Mouse (Mus musculus) embryonic facial prominence, embryonic 12.5 days (tissue): ENCODE data around the gene Plaur. TPM values are rescaled to one million over a fixed set of nuclear protein-coding genes. Genes with fewer than 3 reads are reported as not detected.
A peak's percentile ranks its signal among the peaks of the same experiment; 100 is the strongest.

ENCODE experiments used
- ATAC-seq: fragments of 200-750 bp; cut with Nextera tagmentation; 2 replicates; pipeline ENCODE4 v1.8.0; 2017; ENCODE audit not compliant: insufficient number of reproducible peaks, insufficient read depth, low FRiP score, low TSS enrichment
- H3K27ac ChIP-seq: fragments of 300-500 bp; sonication (generic); 2 replicates; pipeline ENCODE4 v1.5.1; 2016; ENCODE audit warnings: mild to moderate bottlenecking
- H3K27me3 ChIP-seq: fragments of 300-500 bp; sonication (generic); 2 replicates; pipeline ENCODE4 v1.6.1; 2016; ENCODE audit warnings: mild to moderate bottlenecking, moderate library complexity
- H3K36me3 ChIP-seq: fragments of 300-500 bp; sonication (generic); 2 replicates; pipeline ENCODE4 v1.6.1; 2016; ENCODE audit warnings: mild to moderate bottlenecking
- H3K4me1 ChIP-seq: fragments of 300-500 bp; sonication (generic); 2 replicates; pipeline ENCODE4 v1.6.1; 2016
- H3K4me2 ChIP-seq: fragments of 300-500 bp; sonication (generic); replicated peaks from 2 replicates; pipeline ENCODE4 v1.6.1; 2016; ENCODE audit warnings: mild to moderate bottlenecking, moderate library complexity
- H3K4me3 ChIP-seq: fragments of 300-500 bp; sonication (generic); 2 replicates; pipeline ENCODE4 v1.5.1; 2016; ENCODE audit warnings: mild to moderate bottlenecking
- H3K9ac ChIP-seq: fragments of 300-500 bp; sonication (generic); 2 replicates; pipeline ENCODE4 v1.6.1; 2016; ENCODE audit warnings: mild to moderate bottlenecking, moderate library complexity
- H3K9me3 ChIP-seq: fragments of 300-500 bp; sonication (generic); 2 replicates; pipeline ENCODE4 v1.6.1; 2016; ENCODE audit warnings: mild to moderate bottlenecking, moderate library complexity
- WGBS: fragments of 180-500 bp; shearing (Covaris S2); methylation state at CpG from one replicate; pipeline ENCODE4 v1.1.7; 2016; 5-methylcytosine and 5-hydroxymethylcytosine counted together
- polyA plus RNA-seq: library from polyadenylated mRNA; unstranded; fragments of >200 nt; fragmentation: Nextera tagmentation; extraction: Ambion mirVana; gene quantifications from 2 replicates; pipeline ENCODE4 v1.2.1, GENCODE M21; 2016

Gene Plaur
- polyA plus RNA-seq, 1 experiment from 2014 or later = 2.0 TPM

GRCm38 (mm10) chr7:24469126-24469525 is 6.8 kb downstream of the Plaur start:
- Histone ChIP-seq H3K9ac (no peak overlapping the region), H3K27me3 (no peaks in the 10 kb centered on the region), H3K4me3 (no peak overlapping the region), H3K27ac (no peak overlapping the region), H3K4me1 (no peaks in the 10 kb centered on the region), H3K36me3 (no peaks in the 10 kb centered on the region), H3K9me3 (0 out of 2 replicates have a peak, but pooled peaks cover 3% of the 10 kb centered on the region), H3K4me2 (no peak overlapping the region)
- no peak for ATAC-seq
- WGBS = 81% methylated on average over 3 of the region's 3 CpGs

GRCm38 (mm10) chr7:24470356-24470755 is 8.1 kb downstream of the Plaur start:
- Histone ChIP-seq H3K4me2 (no peak overlapping the region), H3K9me3 (0 out of 2 replicates have a peak, but pooled peaks cover 3% of the 10 kb centered on the region), H3K9ac (no peak overlapping the region), H3K4me3 (no peak overlapping the region), H3K4me1 (no peaks in the 10 kb centered on the region), H3K27ac (no peak overlapping the region), H3K27me3 (no peaks in the 10 kb centered on the region), H3K36me3 (no peaks in the 10 kb centered on the region)
- ATAC-seq = no peak
- 93% methylated on average over 7 of the region's 7 CpGs for WGBS

- H3K27ac ChIP-seq = no peak overlapping the region
These were observed 10.2 kb downstream of the Plaur start for GRCm38 (mm10) chr7:24472442-24472841.

GRCm38 (mm10) chr7:24472937-24473336 is 10.7 kb downstream of the Plaur start:
- Histone ChIP-seq H3K4me3 (no peak overlapping the region), H3K27me3 (no peaks in the 10 kb centered on the region), H3K4me1 (no peaks in the 10 kb centered on the region), H3K36me3 (no peaks in the 10 kb centered on the region), H3K9me3 (0 out of 2 replicates have a peak, but pooled peaks cover 3% of the 10 kb centered on the region), H3K27ac (no peak overlapping the region), H3K9ac (no peak overlapping the region), H3K4me2 (no peak overlapping the region)
- ATAC-seq = no peak
- 73% methylated on average over 7 of the region's 7 CpGs for WGBS

More at GRCm38 (mm10) chr7:24472442-24472841, 10.2 kb downstream of the Plaur start:
- H3K9ac ChIP-seq = no peak overlapping the region
- H3K27me3 ChIP-seq = no peaks in the 10 kb centered on the region
- no peaks in the 10 kb centered on the region for H3K36me3 ChIP-seq
- H3K4me3 ChIP-seq = no peak overlapping the region
- no peaks in the 10 kb centered on the region for H3K4me1 ChIP-seq
- no peak for ATAC-seq
- 84% methylated on average over 6 of the region's 6 CpGs for WGBS
- no peak overlapping the region for H3K4me2 ChIP-seq
- H3K9me3 ChIP-seq = 0 out of 2 replicates have a peak, but pooled peaks cover 3% of the 10 kb centered on the region

- Histone ChIP-seq H3K36me3 (no peaks in the 10 kb centered on the region), H3K9ac (no peak overlapping the region), H3K4me1 (no peaks in the 10 kb centered on the region), H3K4me3 (no peak overlapping the region), H3K4me2 (no peak overlapping the region), H3K27me3 (0 out of 2 replicates have a peak, but pooled peaks cover 4% of the 10 kb centered on the region), H3K27ac (no peak overlapping the region), H3K9me3 (0 out of 2 replicates have a peak, but pooled peaks cover 2% of the 10 kb centered on the region)
- ATAC-seq = no peak
- 46% methylated on average over 10 of the region's 10 CpGs for WGBS
These were observed 11.7 kb downstream of the Plaur start for GRCm38 (mm10) chr7:24473913-24474529.

DNA sequence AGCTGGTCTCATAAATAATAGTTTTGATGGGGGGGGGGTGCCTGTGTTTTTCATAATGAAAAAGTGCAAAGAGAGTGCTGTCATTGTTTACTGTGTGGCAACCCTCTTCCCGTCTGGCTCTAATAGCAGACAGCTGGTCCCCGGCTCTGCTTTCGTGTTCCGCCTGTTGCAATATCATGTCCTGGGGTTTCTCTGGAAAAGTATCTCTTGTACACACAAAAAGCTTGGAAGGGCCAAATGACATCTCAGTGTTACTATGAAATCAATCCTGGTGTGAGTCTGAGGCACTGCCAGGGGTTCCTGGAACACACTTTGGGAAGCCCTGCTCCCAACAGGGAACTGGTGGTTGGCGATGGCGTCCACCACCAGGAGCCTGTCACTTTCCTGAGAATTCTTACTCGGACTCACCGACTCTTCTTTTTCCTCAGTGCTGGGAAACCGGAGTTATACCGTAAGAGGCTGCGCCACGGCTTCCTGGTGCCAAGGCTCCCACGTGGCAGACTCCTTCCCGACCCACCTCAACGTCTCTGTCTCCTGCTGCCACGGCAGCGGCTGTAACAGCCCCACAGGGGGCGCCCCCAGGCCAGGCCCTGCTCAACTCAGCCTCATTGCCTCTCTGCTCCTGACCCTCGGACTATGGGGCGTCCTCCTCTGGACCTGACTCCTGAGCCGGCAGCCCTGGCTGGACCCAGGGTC is 12.7 kb downstream of the Plaur start:
- Histone ChIP-seq H3K4me3 (no peak overlapping the region), H3K27ac (no peak overlapping the region), H3K9me3 (no peaks in the 10 kb centered on the region), H3K9ac (no peak overlapping the region), H3K4me2 (0 out of 2 replicates have a peak overlapping the region, but pooled peaks have one; percentile 12), H3K4me1 (no peaks in the 10 kb centered on the region), H3K27me3 (0 out of 2 replicates have a peak, but pooled peaks cover 5% of the 10 kb centered on the region), H3K36me3 (no peaks in the 10 kb centered on the region)
- ATAC-seq = no peak
- WGBS = 25% methylated on average over 21 of the region's 21 CpGs

GRCm38 (mm10) chr7:24476338-24476737 is 14.1 kb downstream of the Plaur start:
- Histone ChIP-seq H3K27me3 (0 out of 2 replicates have a peak, but pooled peaks cover 5% of the 10 kb centered on the region), H3K9ac (no peak overlapping the region), H3K4me1 (peaks cover 6% of the 10 kb centered on the region), H3K4me3 (no peak overlapping the region), H3K36me3 (no peaks in the 10 kb centered on the region), H3K27ac (no peak overlapping the region), H3K4me2 (no peak overlapping the region), H3K9me3 (no peaks in the 10 kb centered on the region)
- no peak for ATAC-seq
- 79% methylated on average over 8 of the region's 8 CpGs for WGBS

GRCm38 (mm10) chr7:24476856-24477255 is 14.6 kb downstream of the Plaur start:
- Histone ChIP-seq H3K27me3 (0 out of 2 replicates have a peak, but pooled peaks cover 5% of the 10 kb centered on the region), H3K9ac (no peak overlapping the region), H3K36me3 (no peaks in the 10 kb centered on the region), H3K4me2 (no peak overlapping the region), H3K9me3 (no peaks in the 10 kb centered on the region), H3K27ac (no peak overlapping the region), H3K4me1 (peaks cover 6% of the 10 kb centered on the region), H3K4me3 (no peak overlapping the region)
- 87% methylated on average over 7 of the region's 7 CpGs for WGBS
- no peak for ATAC-seq

DNA sequence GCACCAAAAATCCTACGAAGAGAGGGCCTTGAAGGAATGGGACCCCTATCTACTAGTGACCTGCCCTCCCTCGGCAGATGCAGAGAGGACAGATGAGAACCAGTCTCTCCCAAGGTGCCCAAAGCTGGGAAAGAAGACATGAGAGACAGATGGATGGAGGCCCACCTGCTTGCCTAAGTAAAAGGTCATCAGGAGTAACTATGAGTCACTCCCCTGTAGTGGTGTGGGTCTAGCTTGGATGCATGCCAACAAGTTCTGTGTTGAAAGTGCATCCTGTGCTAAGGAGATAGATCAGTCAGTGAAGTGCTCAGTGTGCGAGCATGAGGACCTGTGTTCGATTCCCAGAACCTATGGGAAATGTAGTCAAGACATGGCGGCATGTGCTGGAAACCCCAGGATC is 16.6 kb downstream of the Plaur start:
- Histone ChIP-seq H3K4me1 (peaks cover 13% of the 10 kb centered on the region), H3K36me3 (no peaks in the 10 kb centered on the region), H3K4me2 (no peak overlapping the region), H3K9me3 (no peaks in the 10 kb centered on the region), H3K27ac (no peak overlapping the region), H3K4me3 (no peak overlapping the region), H3K27me3 (peaks cover 14% of the 10 kb centered on the region; the same call in 1 of the 2 replicates), H3K9ac (no peak overlapping the region)
- 89% methylated on average over 5 of the region's 5 CpGs for WGBS
- ATAC-seq = no peak

GRCm38 (mm10) chr7:24479685-24480084 is 17.4 kb downstream of the Plaur start:
- H3K27me3 ChIP-seq = peaks cover 14% of the 10 kb centered on the region; the same call in 1 of the 2 replicates
- H3K4me1 ChIP-seq = peaks cover 13% of the 10 kb centered on the region
- 93% methylated on average over 2 of the region's 2 CpGs for WGBS
- H3K9ac ChIP-seq = no peak overlapping the region
- H3K4me3 ChIP-seq = no peak overlapping the region
- no peaks in the 10 kb centered on the region for H3K36me3 ChIP-seq
- no peak overlapping the region for H3K27ac ChIP-seq
- no peak overlapping the region for H3K4me2 ChIP-seq
- H3K9me3 ChIP-seq = no peaks in the 10 kb centered on the region
- no peak for ATAC-seq

GRCm38 (mm10) chr7:24480121-24480941 is 18.0 kb downstream of the Plaur start:
- Histone ChIP-seq H3K9ac (no peak overlapping the region), H3K27me3 (peaks cover 18% of the 10 kb centered on the region; the same call in 1 of the 2 replicates), H3K4me3 (peak overlapping the region; percentile 66; the same call in 1 of the 2 replicates), H3K9me3 (no peaks in the 10 kb centered on the region), H3K27ac (no peak overlapping the region), H3K36me3 (no peaks in the 10 kb centered on the region), H3K4me2 (peak overlapping the region; percentile 98; the same call in 1 of the 2 replicates), H3K4me1 (peaks cover 13% of the 10 kb centered on the region)
- no peak for ATAC-seq
- 59% methylated on average over 18 of the region's 18 CpGs for WGBS
